Mouse (Mus musculus) kidney, postnatal 14 days (tissue): ENCODE measurements around the gene Mlst8.
"Not testable (repeated sequence)": the region's sequence is repeated elsewhere in the genome, so short reads cannot be mapped to it uniquely, and the experiment has no call there.

ENCODE experiments used
- DNase-seq: peaks from one replicate; pipeline ENCODE4 v3.0.0; 2022; ENCODE audit warnings: mixed read lengths

Gene Mlst8

DNA sequence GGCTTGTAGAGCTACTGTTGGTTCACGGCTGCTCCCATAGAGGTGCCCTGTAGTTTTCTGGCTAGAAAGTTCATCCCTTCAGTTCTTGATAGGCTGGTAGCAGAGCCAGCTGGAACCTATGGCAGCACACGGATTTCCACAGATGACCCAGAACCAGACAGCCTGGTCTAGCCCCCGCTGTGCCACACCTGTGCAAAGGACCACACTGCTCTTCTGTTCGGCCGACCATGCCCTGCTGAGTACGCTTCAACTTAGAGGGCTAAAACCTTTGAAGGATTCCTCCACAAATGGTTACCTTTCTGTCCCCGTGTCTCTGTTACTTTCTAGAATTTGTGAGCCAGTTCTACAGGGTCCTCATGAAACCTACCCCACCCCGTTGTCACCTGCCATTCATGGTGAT is 53.6 kb downstream of the Mlst8 start:
- DNase-seq, result not testable (repeated sequence)

DNA sequence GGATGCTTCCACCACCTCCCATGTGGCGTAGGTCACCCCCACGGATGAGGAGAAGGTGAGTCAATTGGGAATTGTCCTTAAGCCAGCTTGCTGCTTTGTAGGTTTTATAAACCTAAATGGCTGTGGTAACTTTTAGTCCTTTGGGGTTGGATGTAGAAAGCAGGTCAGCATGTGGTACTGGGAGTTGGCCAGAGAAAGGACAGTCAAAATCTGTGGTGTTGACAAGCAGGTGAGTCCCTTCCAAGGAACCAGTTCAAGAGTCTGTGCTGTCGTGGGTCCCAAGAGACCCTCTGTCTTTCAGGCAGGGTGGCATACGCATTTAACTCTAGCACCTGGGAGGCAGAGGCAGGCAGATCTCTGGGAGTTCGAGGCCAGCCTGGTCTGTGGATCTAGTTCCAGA is 54.4 kb downstream of the Mlst8 start:
- no peak for DNase-seq
